Mouse (Mus musculus): ENCODE data around the gene Gm15517.

The Gm15517 gene

GRCm38 (mm10) chr7:44309475-44310284, 48.4 kb downstream of the Gm15517 start, which contains the start of gene Shank1:
Gene Shank1, plus strand, starts transcription at chr7:44310253.
- DNase-seq (ENCODE audit: low spot score) = peak; percentile 15

- DNase-seq (ENCODE audit: low spot score) = peak; percentile 22
Measured at GRCm38 (mm10) chr7:44310285-44310877, 49.1 kb downstream of the Gm15517 start.

GRCm38 (mm10) chr7:44310878-44311712, 49.8 kb downstream of the Gm15517 start:
- DNase-seq (ENCODE audit: low spot score) = peak; percentile 43

All from MN1 (cell line).